Mouse (Mus musculus) ES-Bruce4 (cell line): ENCODE measurements around the gene Cryba1.

ENCODE experiments used
- CTCF ChIP-seq: IDR thresholded peaks from one replicate; pipeline ENCODE4 v1.8.1; 2011; ENCODE audit warnings: low read depth, low read length
- EP300 ChIP-seq: IDR thresholded peaks from 2 replicates; pipeline ENCODE4 v1.6.1; 2011; ENCODE audit warnings: low read depth, low read length; ENCODE audit not compliant: insufficient read depth
- POLR2A ChIP-seq: IDR thresholded peaks from one replicate; pipeline ENCODE4 v1.8.1; 2011; ENCODE audit warnings: low read length; ENCODE audit not compliant: insufficient read depth

- TF ChIP-seq POLR2A (peak; percentile 99), CTCF (no peak), EP300 (no peak)
Measured at GRCm38 (mm10) chr11:77685383-77686265, 39.5 kb downstream of the Cryba1 start, which contains the start of gene Nufip2.
